Mouse (Mus musculus) layer of hippocampus, postnatal 14 days (tissue): ENCODE results near the gene Nab2. TPM values are rescaled to one million over a fixed set of nuclear protein-coding genes. Genes with fewer than 3 reads are reported as not detected.
"Not testable (repeated sequence)": the region's sequence is repeated elsewhere in the genome, so short reads cannot be mapped to it uniquely, and the experiment has no call there.

Experiments used
- DNase-seq, 2 experiments: peaks; one replicate each; pipeline ENCODE4 v3.0.0; 2021 to 2022; ENCODE audit warnings: low spot score in 2 of 2, mixed read lengths in 1 of 2
- total RNA-seq, 2 experiments: library from RNA; stranded (reverse); gene quantifications; 2 replicates each; pipeline ENCODE4 v1.2.3; 2021

The Nab2 gene
- total RNA-seq, 2 experiments from 2014 or later = 33.3 to 36.9 TPM

DNA sequence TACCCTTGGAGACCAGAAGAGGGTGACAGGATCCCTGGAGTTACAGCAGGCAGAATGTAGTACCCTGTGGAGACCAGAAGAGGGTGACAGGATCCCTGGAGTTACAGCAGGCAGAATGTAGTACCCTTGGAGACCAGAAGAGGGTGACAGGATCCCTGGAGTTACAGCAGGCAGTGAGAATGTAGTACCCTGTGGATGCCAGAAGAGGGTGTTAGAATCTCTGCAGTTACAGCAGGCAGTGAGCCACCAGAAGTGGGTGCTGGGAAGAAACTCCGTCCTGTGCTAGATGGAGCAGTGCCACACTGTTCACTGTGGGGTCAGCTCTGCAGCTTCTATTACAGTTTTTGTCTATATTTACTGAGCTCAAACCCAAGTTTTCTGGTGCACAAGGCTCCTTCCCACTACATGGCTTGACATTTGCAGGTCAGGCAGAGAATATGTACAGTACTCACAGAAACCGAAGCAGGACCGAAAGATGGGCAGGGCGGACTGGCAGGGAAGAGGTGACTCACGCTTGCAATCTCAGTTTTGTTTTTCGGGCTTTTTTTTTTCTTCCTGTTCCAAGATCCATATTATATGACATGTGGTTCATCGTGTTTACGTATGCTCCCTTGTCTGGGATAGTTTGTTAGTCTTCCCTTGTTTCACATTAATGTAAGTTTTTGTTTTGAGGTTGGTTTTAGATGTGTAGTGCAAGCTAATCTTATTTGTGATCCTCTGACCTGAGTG lies 6.6 kb upstream of the Nab2 start:
- peak; percentile 93 to 96 for DNase-seq

DNA sequence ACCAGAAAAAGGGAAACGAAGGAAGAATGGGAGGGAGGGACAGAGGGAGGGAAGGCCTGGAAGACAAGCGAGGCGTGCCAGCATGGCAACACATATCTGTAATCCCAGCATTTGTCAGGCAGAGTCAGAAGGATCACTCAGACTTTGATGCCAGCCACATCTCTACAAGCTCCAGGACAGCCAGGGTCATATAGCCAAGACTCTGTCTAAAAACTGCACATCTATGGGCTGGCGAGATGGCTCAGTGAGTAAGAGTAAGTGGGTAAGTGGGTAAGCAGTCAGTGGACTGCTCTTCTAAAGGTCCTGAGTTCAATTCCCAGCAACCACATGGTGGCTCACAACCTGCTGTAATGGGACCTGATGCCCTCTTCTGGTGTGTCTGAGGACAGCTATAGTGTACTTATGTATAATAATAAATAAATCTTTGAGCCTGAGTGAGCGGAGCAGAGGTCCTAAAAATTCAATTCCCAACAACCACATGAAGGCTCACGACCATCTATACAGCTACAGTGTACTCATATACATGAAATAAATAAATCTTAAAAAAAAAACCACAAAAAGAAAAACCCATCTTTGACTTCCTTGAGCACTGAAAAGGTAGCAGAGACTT lies 5.8 kb upstream of the Nab2 start:
- DNase-seq = no peak

DNA sequence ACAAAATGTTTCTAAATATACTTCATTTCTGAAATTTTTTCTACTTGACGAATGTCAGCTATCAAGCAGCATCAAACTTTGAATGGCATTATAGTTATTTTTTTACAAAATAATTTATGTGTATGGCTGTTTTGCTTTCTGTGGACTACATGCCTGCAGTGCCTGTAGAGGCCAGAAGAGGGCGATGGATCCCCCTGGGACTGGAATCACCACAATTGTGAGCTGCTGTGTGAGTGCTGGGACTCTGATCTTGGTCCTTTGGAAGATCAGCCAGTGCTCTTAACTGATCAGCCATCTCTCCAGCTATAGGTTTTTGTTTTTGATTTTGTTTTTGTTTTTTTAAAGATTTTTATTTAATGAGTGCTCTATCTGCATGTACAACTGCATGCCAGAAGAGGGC lies 2.9 kb upstream of the Nab2 start:
- no peak for DNase-seq

GRCm38 (mm10) chr10:127670185-127670584 lies 1.8 kb upstream of the Nab2 start:
- no peak for DNase-seq

GRCm38 (mm10) chr10:127669170-127669569 lies 802 bp upstream of the Nab2 start:
- DNase-seq = peak in 1 of 2 experiments; percentile 63

DNA sequence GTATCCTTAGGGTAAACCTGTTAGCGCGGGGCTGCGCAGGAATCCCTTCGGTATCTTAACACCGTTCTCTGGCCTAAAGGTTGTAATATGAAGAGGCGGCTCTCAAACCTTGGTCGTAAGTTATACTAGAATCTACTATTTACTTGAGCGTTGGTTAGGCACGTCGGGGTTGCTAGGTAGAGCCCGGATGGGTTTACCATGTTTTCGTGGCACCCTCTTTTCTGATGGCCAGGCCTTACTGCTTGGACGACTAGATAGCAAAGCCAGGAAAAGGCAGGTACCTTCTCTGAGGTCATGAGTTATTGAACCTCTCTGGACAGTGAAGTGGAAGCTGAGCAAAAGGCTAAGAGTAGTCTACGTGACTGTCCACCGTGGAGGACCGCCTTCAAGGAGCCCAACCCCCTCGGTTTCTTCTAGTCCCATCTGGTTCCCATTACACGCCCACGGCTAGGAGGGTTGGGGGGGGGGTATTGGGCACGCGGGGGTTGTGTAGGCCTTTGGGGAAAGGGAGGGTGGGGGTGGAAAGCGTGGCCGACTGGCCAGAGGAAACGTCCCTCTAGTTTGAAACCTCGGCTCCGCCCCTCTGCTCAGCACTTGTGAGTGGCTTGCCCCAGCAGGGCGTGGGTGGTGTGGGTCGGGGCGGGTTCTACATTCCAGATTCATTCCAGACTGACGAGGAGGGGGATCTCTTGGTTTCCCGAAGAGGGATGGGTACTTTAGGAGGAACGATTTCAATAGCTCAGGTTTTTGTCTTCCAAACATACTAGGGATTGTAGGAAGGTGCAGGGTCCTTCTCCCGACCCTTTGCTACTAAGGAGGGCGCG lies 887 bp downstream of the Nab2 start:
- peak; percentile 64 to 65 for DNase-seq

DNA sequence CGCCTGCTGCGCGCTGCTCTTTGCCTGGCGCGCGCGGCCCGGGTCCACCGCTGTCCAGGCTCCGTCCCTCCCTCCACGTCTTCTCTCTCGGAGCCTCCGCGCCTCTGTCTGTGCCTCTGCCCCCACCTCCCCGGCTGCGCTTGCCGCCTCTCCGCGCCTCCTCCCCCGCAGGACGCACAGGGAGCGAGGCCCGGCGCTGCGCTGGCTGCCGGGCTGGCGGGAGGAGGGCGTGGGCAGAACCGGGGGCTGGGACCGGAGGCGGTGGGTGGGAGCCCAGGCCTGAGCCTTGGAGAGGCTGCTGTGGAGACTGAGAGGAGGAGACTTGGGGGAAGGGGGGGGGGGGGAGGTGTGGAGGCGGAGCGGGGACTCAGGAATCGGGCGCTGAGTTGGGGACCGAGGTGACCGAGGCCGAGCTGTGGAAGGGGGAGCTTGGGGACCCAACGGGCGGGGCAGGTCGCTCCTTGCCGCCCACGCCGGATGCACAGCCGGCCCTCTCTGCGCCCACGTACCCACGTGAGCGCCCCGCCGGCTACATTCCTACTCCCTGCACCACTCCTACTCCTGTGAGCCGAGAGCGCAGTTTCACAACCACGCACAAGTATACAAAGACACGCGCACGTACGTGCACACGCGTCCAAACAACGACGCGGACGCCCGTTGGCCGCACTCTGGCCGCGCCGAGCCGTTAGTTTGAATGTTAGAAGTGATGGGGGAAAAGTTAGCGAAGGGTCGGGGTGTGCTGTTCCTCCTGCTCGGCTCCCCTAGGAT lies 1.7 kb downstream of the Nab2 start, which contains the start of gene Nemp1:
TSS of gene Nemp1 (plus strand) at position 401 of the 768 bp plus-strand sequence.
- DNase-seq = peak; percentile 59 to 69

GRCm38 (mm10) chr10:127665366-127666181 lies 2.8 kb downstream of the Nab2 start:
- no peak for DNase-seq

DNA sequence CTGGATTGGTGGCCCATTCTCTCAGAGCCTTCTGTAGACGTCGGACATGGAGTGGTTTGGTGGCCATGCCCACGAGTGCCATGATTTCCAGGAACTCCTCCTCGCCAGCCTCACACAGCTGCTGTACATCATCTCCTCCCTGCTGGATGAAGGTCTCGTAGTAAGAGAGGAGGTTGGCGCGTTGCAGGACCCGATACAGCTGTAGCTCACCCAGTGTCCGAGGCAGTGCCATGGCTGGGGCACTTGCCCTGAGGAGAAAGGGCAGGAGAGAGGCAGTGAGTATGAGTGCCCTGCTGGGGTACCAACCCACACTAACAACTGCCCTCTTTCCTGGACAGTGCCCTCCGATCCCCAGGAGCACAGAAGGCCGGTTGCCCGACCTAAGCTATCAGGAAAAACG lies 3.5 kb downstream of the Nab2 start:
- no peak for DNase-seq

DNA sequence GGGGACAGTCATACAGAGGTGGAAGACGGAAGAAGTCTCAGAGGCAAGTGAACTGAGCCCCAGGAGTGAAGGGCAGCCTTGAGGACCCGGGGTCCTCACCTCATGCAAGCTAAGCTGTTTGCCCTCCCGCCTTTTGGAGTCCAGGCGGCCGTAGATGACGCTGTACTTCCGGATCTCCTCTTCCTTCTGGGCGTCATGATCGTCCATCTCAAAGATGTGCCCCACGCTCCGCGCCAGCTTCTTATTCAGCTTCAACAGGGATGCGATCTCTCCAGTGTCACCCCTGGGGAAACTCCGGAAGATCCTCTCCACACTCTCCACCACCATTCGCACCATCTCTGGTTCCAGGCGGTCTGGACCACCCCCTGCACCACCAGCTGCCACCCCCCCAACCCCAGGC lies 4.2 kb downstream of the Nab2 start:
- no peak for DNase-seq

- DNase-seq = no peak
These were observed 4.8 kb downstream of the Nab2 start for GRCm38 (mm10) chr10:127663590-127663989.

- DNase-seq = no peak
These were observed 5.6 kb downstream of the Nab2 start for GRCm38 (mm10) chr10:127662666-127663253.

GRCm38 (mm10) chr10:127661915-127662663 lies 6.3 kb downstream of the Nab2 start:
- no peak for DNase-seq

DNA sequence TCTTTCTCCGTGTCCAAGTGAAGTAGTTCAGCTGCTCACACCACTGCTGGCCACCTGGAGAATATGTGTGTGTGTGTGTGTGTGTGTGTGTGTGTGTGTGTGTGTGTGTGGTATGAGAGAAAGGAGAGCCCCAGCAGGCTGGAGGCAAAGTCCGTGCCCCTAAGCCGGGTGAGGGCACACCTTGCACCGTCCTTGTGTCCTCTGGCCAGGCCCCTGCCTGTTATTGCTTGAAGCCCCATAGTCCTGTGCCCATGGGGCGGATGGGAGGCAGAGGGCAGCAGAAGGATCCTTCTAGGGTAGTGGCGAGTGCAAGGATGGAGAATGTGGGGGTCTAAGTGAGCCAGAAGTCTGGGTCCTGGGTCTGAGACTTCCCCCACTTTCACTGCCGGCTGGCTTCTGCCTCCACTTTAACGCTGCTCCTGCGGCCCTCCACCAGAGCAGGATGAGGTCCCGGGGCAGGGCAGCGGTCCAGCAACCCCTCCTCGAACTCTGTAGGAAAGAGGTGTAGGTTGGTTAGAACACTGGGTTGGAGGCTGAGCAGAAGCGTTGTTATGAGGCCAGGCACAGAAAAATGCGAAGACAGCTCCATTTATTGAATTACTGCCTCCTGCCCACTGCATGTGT lies 7.0 kb downstream of the Nab2 start:
- no peak for DNase-seq

DNA sequence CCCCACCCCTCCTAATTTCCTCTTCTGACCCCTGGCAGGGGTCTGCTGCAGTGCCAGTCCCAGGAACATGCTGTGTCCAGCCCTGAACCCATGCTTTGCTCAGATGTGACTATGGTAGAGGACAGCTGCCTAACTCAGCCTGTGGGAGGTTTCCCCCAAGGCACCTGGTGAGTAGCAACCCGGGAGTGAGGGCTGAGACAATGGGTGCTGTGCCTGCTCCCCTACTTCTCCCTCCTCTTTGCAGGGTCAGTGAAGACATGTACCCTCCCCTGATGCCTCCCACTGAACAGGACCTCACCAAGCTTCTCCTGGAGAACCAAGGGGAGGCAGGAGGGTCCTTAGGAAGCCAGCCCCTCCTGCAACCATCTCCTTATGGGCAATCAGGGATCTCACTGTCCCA lies 8.8 kb downstream of the Nab2 start:
- no peak for DNase-seq

DNA sequence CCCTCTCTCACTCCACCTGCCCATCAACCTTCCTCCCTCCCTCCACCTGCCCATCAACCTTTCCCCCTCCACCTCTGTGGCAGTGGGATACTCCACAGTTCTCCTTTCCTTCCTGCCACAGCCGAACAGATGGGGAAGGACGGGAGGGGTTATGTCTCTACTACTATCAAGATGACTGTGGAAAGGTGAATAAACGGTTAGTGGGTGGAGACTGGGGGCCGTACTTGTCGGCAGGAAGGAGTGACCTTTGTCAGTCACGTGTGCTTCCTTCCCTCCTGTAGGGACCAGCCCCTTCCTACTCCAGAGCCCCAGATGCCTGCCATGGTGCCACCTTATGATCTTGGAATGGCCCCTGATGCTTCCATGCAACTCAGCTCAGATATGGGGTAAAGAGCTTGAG lies 10.3 kb downstream of the Nab2 start:
- DNase-seq = no peak

DNA sequence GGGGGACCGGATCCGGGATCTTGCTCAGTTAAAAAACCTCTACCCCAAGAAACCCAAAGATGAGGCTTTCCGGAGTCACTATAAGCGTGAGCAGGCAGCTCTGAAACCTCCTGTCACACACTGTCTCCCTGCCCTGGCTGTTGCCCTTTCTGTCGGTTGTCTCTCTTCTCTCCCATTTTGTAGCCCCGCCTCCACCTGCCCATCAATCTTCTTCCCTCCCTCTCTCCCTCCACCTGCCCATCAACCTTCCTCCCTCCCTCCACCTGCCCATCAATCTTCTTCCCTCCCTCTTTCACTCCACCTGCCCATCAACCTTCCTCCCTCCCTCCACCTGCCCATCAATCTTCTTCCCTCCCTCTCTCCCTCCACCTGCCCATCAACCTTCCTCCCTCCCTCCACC lies 10.8 kb downstream of the Nab2 start:
- not testable (repeated sequence) for DNase-seq

- no peak for DNase-seq
These were observed 13.3 kb downstream of the Nab2 start for GRCm38 (mm10) chr10:127654970-127655579.
